8 mouse cellular contexts compared by ENCODE assay signal in genomic region chr11:17159738-17160241, GRCm38 (mm10). TPM values are rescaled to one million over a fixed set of nuclear protein-coding genes. Genes with fewer than 3 reads are reported as not detected.
DNase-seq lines count a peak whose midpoint lies in the region; ATAC-seq and TF ChIP-seq lines count a peak whose summit lies in the region.

No protein-coding gene starts in this region.

- DNase-seq in B cell, adult 2 months, result peak; percentile 51 to 57
- peak; percentile 38 to 61 for DNase-seq in adrenal gland, postnatal 36 days
- peak; percentile 47 for DNase-seq in liver
- DNase-seq in midbrain, postnatal 0 days (ENCODE audit: low spot score), result peak; percentile 31
- peak; percentile 32 for DNase-seq in splenic B cell, adult 2 months (ENCODE audit: low read depth, low spot score)

- H3K27ac ChIP-seq in heart, embryonic 11.5 days (ENCODE audit: low read depth, low read length), result peak overlapping the region; percentile 96
- peak overlapping the region; percentile 98 for H3K27ac ChIP-seq in kidney, embryonic 16.5 days (ENCODE audit: low read length)
- peak overlapping the region; percentile 99 for H3K27ac ChIP-seq in midbrain, postnatal 0 days (ENCODE audit: low read depth, low read length)

- WGBS in heart, embryonic 11.5 days (ENCODE audit: insufficient replicate concordance), result under 1% methylated on average over 34 of the region's 46 CpGs
- under 1% methylated on average over 34 of the region's 46 CpGs for WGBS in kidney, embryonic 16.5 days
- WGBS in midbrain, postnatal 0 days, result under 1% methylated on average over 39 of the region's 46 CpGs

- no peak for TF ChIP-seq CTCF in midbrain, postnatal 0 days (IDR thresholded peaks at IDR 0.05)

- peak overlapping the region; percentile 98 for H3K9ac ChIP-seq in heart, embryonic 11.5 days (ENCODE audit: low read depth, low read length)
- peak overlapping the region; percentile 99 for H3K9ac ChIP-seq in kidney, embryonic 16.5 days (replicated peaks; ENCODE audit: low read length)
- H3K9ac ChIP-seq in midbrain, postnatal 0 days (replicated peaks; ENCODE audit: low read length, poor library complexity, severe bottlenecking), result peak overlapping the region; percentile 99

- H3K4me3 ChIP-seq in heart, embryonic 11.5 days (ENCODE audit: low read depth, low read length), result peak overlapping the region; percentile 99
- peak overlapping the region; percentile 99 for H3K4me3 ChIP-seq in kidney, embryonic 16.5 days (ENCODE audit: low read length)
- peak overlapping the region; percentile 100 for H3K4me3 ChIP-seq in midbrain, postnatal 0 days (ENCODE audit: low read depth, low read length)

- H3K36me3 ChIP-seq in heart, embryonic 11.5 days (ENCODE audit: control insufficient read depth, insufficient read depth, low read length), result no peaks in the 10 kb centered on the region
- H3K36me3 ChIP-seq in kidney, embryonic 16.5 days (ENCODE audit: insufficient read depth, low read length), result no peaks in the 10 kb centered on the region
- H3K36me3 ChIP-seq in midbrain, postnatal 0 days (ENCODE audit: insufficient read depth, low read length), result no peaks in the 10 kb centered on the region
- no peaks in the 10 kb centered on the region for H3K36me3 ChIP-seq in splenic B cell, adult 2 months (ENCODE audit: control insufficient read depth, insufficient read depth, low read length, poor library complexity, severe bottlenecking)

- H3K9me3 ChIP-seq in heart, embryonic 11.5 days (replicated peaks; ENCODE audit: control insufficient read depth, low read length), result no peaks in the 10 kb centered on the region
- no peaks in the 10 kb centered on the region for H3K9me3 ChIP-seq in kidney, embryonic 16.5 days (ENCODE audit: low read length)
- H3K9me3 ChIP-seq in midbrain, postnatal 0 days (ENCODE audit: low read length), result no peaks in the 10 kb centered on the region

- peak overlapping the region; percentile 86 for H3K4me2 ChIP-seq in heart, embryonic 11.5 days
- peak overlapping the region; percentile 62 for H3K4me2 ChIP-seq in kidney, embryonic 16.5 days (replicated peaks; ENCODE audit: low read depth, low read length)
- peak overlapping the region; percentile 54 for H3K4me2 ChIP-seq in midbrain, postnatal 0 days (ENCODE audit: low read depth, low read length, poor library complexity, severe bottlenecking)

- H3K4me1 ChIP-seq in heart, embryonic 11.5 days (ENCODE audit: control insufficient read depth, insufficient read depth, low read length), result peaks cover 17% of the 10 kb centered on the region
- peaks cover 25% of the 10 kb centered on the region for H3K4me1 ChIP-seq in kidney, embryonic 16.5 days (ENCODE audit: insufficient read depth, low read length)
- peaks cover 11% of the 10 kb centered on the region; the same call in 1 of the 2 replicates for H3K4me1 ChIP-seq in midbrain, postnatal 0 days (ENCODE audit: insufficient read depth, low read length)

- 0 out of 2 replicates have a peak, but pooled peaks have one; percentile 16 for ATAC-seq in erythroblast, adult 5-6 weeks (replicated peaks; ENCODE audit: low FRiP score, poor library complexity, severe bottlenecking)
- ATAC-seq in heart, embryonic 11.5 days (replicated peaks; ENCODE audit: insufficient number of reproducible peaks, low FRiP score, low TSS enrichment), result peak; percentile 47
- peak; percentile 35 for ATAC-seq in kidney, embryonic 16.5 days (ENCODE audit: low FRiP score, low TSS enrichment)
- no peak; the same call in 1 of the 2 replicates for ATAC-seq in midbrain, postnatal 0 days (ENCODE audit: low FRiP score)

- no peaks in the 10 kb centered on the region for H3K27me3 ChIP-seq in heart, embryonic 11.5 days (ENCODE audit: control insufficient read depth, insufficient read depth, low read length)
- no peaks in the 10 kb centered on the region for H3K27me3 ChIP-seq in kidney, embryonic 16.5 days (ENCODE audit: insufficient read depth, low read length)
- no peaks in the 10 kb centered on the region for H3K27me3 ChIP-seq in midbrain, postnatal 0 days (ENCODE audit: insufficient read depth, low read length)
- H3K27me3 ChIP-seq in splenic B cell, adult 2 months (ENCODE audit: control insufficient read depth, insufficient read depth, low read length, poor library complexity, severe bottlenecking), result no peaks in the 10 kb centered on the region

RNA-seq across cellular contexts. Expression of gene Ppp3r1, which starts 0.7 kb away (rescaled TPM):
- 100 to 1,000 TPM in 1 of 2 experiments, 10 to 100 TPM in 1; 92.5 to 111 TPM for total RNA-seq in adrenal gland, postnatal 36 days (2021)
- 19.6 and 21.5 TPM in 2 replicates for total RNA-seq in erythroblast, adult 5-6 weeks (2015; ENCODE audit: low replicate concordance)
- total RNA-seq in erythroblast, adult 5-6 weeks (2017; ENCODE audit: low replicate concordance), result 18.3 and 19.1 TPM in 2 replicates
- polyA plus RNA-seq in heart, embryonic 11.5 days (2014; fragmentation: Nextera tagmentation; extraction: Ambion mirVana), result 75.5 and 83.9 TPM in 2 replicates
- polyA plus RNA-seq in kidney, embryonic 16.5 days (2015; fragmentation: Nextera tagmentation; extraction: Ambion mirVana), result 84.6 and 86.5 TPM in 2 replicates
- 125 and 136 TPM in 2 replicates for total RNA-seq in midbrain, postnatal 0 days (2014; rRNA removed)
- 253 and 268 TPM in 2 replicates for polyA plus RNA-seq in midbrain, postnatal 0 days (2015; fragmentation: Nextera tagmentation; extraction: Ambion mirVana)

RNA-seq across cellular contexts. Expression of gene Wdr92, which starts 22.1 kb away (rescaled TPM):
- total RNA-seq in adrenal gland, postnatal 36 days (2021), result 10 to 100 TPM; 16.8 to 17.8 TPM
- total RNA-seq in erythroblast, adult 5-6 weeks (2015; ENCODE audit: low replicate concordance), result 3.3 and 7.1 TPM in 2 replicates
- 7.8 and 14.5 TPM in 2 replicates for total RNA-seq in erythroblast, adult 5-6 weeks (2017; ENCODE audit: low replicate concordance)
- 21.9 and 24.2 TPM in 2 replicates for polyA plus RNA-seq in heart, embryonic 11.5 days (2014; fragmentation: Nextera tagmentation; extraction: Ambion mirVana)
- polyA plus RNA-seq in kidney, embryonic 16.5 days (2015; fragmentation: Nextera tagmentation; extraction: Ambion mirVana), result 27.6 and 30.0 TPM in 2 replicates
- 10.5 and 14.8 TPM in 2 replicates for total RNA-seq in midbrain, postnatal 0 days (2014; rRNA removed)
- polyA plus RNA-seq in midbrain, postnatal 0 days (2015; fragmentation: Nextera tagmentation; extraction: Ambion mirVana), result 13.1 and 13.4 TPM in 2 replicates

RNA-seq across cellular contexts. Expression of gene Pno1, which starts 51.6 kb away (rescaled TPM):
- total RNA-seq in adrenal gland, postnatal 36 days (2021), result 10 to 100 TPM; 51.4 to 58.3 TPM
- total RNA-seq in erythroblast, adult 5-6 weeks (2015; ENCODE audit: low replicate concordance), result 8.5 and 15.0 TPM in 2 replicates
- 9.5 and 12.3 TPM in 2 replicates for total RNA-seq in erythroblast, adult 5-6 weeks (2017; ENCODE audit: low replicate concordance)
- 73.9 and 81.7 TPM in 2 replicates for polyA plus RNA-seq in heart, embryonic 11.5 days (2014; fragmentation: Nextera tagmentation; extraction: Ambion mirVana)
- 65.7 and 68.4 TPM in 2 replicates for polyA plus RNA-seq in kidney, embryonic 16.5 days (2015; fragmentation: Nextera tagmentation; extraction: Ambion mirVana)
- 29.0 and 30.2 TPM in 2 replicates for total RNA-seq in midbrain, postnatal 0 days (2014; rRNA removed)
- polyA plus RNA-seq in midbrain, postnatal 0 days (2015; fragmentation: Nextera tagmentation; extraction: Ambion mirVana), result 51.5 and 53.5 TPM in 2 replicates
